Mouse (Mus musculus) layer of hippocampus, adult 8-10 months (tissue): ENCODE results near the gene Gm5935. TPM values are rescaled to one million over a fixed set of nuclear protein-coding genes. Genes with fewer than 3 reads are reported as not detected.
"Not testable (repeated sequence)": the region's sequence is repeated elsewhere in the genome, so short reads cannot be mapped to it uniquely, and the experiment has no call there.

Source experiments
- DNase-seq, 2 experiments: peaks; one replicate each; pipeline ENCODE4 v3.0.0; 2022; ENCODE audit warnings: low spot score in 2 of 2
- total RNA-seq, 4 experiments: library from RNA; stranded (reverse); gene quantifications; 2 replicates each; pipeline ENCODE4 v1.2.4; 2022

Gene Gm5935
- not detected for total RNA-seq

GRCm38 (mm10) chrX:24775064-24775463, at the start of gene Gm5935:
Gene Gm5935, minus strand, starts transcription at chrX:24775164.
- not testable (repeated sequence) for DNase-seq

Other genes with a start within 250 kb of the Gm5935 start
- gene Gm4297, start 200.3 kb downstream of the Gm5935 start, total RNA-seq: not detected